Mouse (Mus musculus): ENCODE data around the gene Aldh3a2. TPM values are rescaled to one million over a fixed set of nuclear protein-coding genes. Genes with fewer than 3 reads are reported as not detected.

The Aldh3a2 gene
- polyA plus RNA-seq, 1 experiment from 2014 or later, result 30.2 TPM

- H3K4me1 ChIP-seq (ENCODE audit: control insufficient read depth, insufficient read depth, low read length), result no peaks in the 10 kb centered on the region
- ATAC-seq (ENCODE audit: low FRiP score, low TSS enrichment) (no peak), DNase-seq (no peak)
- no peak overlapping the region for H3K27ac ChIP-seq (replicated peaks; ENCODE audit: low read depth, low read length)
- H3K4me2 ChIP-seq (ENCODE audit: low read length), result no peak overlapping the region
- H3K27me3 ChIP-seq (ENCODE audit: control insufficient read depth, insufficient read depth, low read length), result no peaks in the 10 kb centered on the region
- H3K9me3 ChIP-seq (ENCODE audit: control insufficient read depth, low read length), result no peaks in the 10 kb centered on the region
- H3K4me3 ChIP-seq (replicated peaks; ENCODE audit: low read depth, low read length), result no peak overlapping the region
- 84% methylated on average over 8 of the region's 8 CpGs for WGBS
- H3K9ac ChIP-seq (replicated peaks; ENCODE audit: low read length), result no peak overlapping the region
- H3K36me3 ChIP-seq (ENCODE audit: control insufficient read depth, insufficient read depth, low read length), result no peaks in the 10 kb centered on the region
Observed at GRCm38 (mm10) chr11:61278445-61279077, 11.3 kb upstream of the Aldh3a2 start.

- DNase-seq, result no peak
- ATAC-seq (ENCODE audit: low FRiP score, low TSS enrichment), result no peak
- no peak overlapping the region for H3K4me3 ChIP-seq (replicated peaks; ENCODE audit: low read depth, low read length)
- no peak overlapping the region for H3K27ac ChIP-seq (replicated peaks; ENCODE audit: low read depth, low read length)
- no peaks in the 10 kb centered on the region for H3K4me1 ChIP-seq (ENCODE audit: control insufficient read depth, insufficient read depth, low read length)
- H3K27me3 ChIP-seq (ENCODE audit: control insufficient read depth, insufficient read depth, low read length), result no peaks in the 10 kb centered on the region
- no peak overlapping the region for H3K4me2 ChIP-seq (ENCODE audit: low read length)
- H3K36me3 ChIP-seq (ENCODE audit: control insufficient read depth, insufficient read depth, low read length), result no peaks in the 10 kb centered on the region
- no peaks in the 10 kb centered on the region for H3K9me3 ChIP-seq (ENCODE audit: control insufficient read depth, low read length)
- 75% methylated on average over 2 of the region's 2 CpGs for WGBS
- no peak overlapping the region for H3K9ac ChIP-seq (replicated peaks; ENCODE audit: low read length)
Observed at GRCm38 (mm10) chr11:61277937-61278336, 10.7 kb upstream of the Aldh3a2 start.

DNA sequence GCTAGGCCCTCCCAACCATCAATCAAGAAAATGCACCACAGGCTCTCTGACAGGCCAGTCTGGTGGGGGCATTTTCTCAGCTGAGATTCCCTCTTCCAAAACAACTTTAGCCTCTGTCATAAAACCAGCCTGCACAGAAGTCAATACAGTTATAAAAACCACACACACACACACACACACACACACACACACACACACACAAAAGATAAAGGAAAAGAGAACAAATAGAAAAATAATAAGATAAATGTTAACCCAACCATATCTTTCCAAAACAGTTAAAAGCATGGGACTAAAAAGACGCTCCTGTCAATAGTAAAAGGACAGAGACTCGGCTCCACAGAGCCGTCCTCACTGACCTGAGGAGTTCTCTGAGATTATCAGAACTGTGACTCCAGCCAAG is 9.2 kb upstream of the Aldh3a2 start:
- no peak overlapping the region for H3K27ac ChIP-seq (replicated peaks; ENCODE audit: low read depth, low read length)
- no peaks in the 10 kb centered on the region for H3K4me1 ChIP-seq (ENCODE audit: control insufficient read depth, insufficient read depth, low read length)
- ATAC-seq (ENCODE audit: low FRiP score, low TSS enrichment), result no peak

DNA sequence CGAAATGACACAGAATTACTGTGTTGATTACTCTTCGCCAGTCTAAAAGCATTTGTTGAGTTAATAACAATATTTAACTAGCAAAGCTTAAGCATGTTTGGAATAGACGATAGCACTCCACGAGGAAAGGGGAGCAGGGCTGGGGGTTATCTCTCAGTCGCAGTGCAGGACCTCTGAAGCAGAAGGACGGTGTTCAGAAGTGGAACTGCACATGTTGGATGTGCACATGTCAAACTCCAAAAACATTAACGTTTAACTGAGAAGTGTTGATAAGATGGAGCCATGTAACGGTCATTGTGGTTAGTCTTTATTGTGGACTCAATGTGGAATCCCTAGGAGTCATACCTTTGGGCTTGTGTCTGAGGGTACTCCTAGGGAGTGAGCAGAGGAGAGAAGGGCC is 7.8 kb upstream of the Aldh3a2 start:
- WGBS, result 86% methylated on average over 8 of the region's 8 CpGs
- Histone ChIP-seq H3K4me3 (replicated peaks; ENCODE audit: low read depth, low read length) (no peak overlapping the region), H3K4me1 (ENCODE audit: control insufficient read depth, insufficient read depth, low read length) (no peaks in the 10 kb centered on the region), H3K9ac (replicated peaks; ENCODE audit: low read length) (no peak overlapping the region), H3K27me3 (ENCODE audit: control insufficient read depth, insufficient read depth, low read length) (no peaks in the 10 kb centered on the region), H3K36me3 (ENCODE audit: control insufficient read depth, insufficient read depth, low read length) (no peaks in the 10 kb centered on the region), H3K4me2 (ENCODE audit: low read length) (no peak overlapping the region), H3K27ac (replicated peaks; ENCODE audit: low read depth, low read length) (no peak overlapping the region), H3K9me3 (ENCODE audit: control insufficient read depth, low read length) (no peaks in the 10 kb centered on the region)
- ATAC-seq (ENCODE audit: low FRiP score, low TSS enrichment) (no peak), DNase-seq (no peak)

More for the DNA sequence above, 9.2 kb upstream of the Aldh3a2 start:
- DNase-seq, result no peak
- Histone ChIP-seq H3K27me3 (ENCODE audit: control insufficient read depth, insufficient read depth, low read length) (no peaks in the 10 kb centered on the region), H3K36me3 (ENCODE audit: control insufficient read depth, insufficient read depth, low read length) (no peaks in the 10 kb centered on the region), H3K4me2 (ENCODE audit: low read length) (no peak overlapping the region), H3K4me3 (replicated peaks; ENCODE audit: low read depth, low read length) (no peak overlapping the region), H3K9me3 (ENCODE audit: control insufficient read depth, low read length) (no peaks in the 10 kb centered on the region), H3K9ac (replicated peaks; ENCODE audit: low read length) (no peak overlapping the region)
- 73% methylated on average over 3 of the region's 3 CpGs for WGBS

- 91% methylated on average over 1 of the region's 1 CpGs for WGBS
- Histone ChIP-seq H3K4me3 (replicated peaks; ENCODE audit: low read depth, low read length) (no peak overlapping the region), H3K4me2 (ENCODE audit: low read length) (no peak overlapping the region), H3K4me1 (ENCODE audit: control insufficient read depth, insufficient read depth, low read length) (no peaks in the 10 kb centered on the region), H3K9ac (replicated peaks; ENCODE audit: low read length) (no peak overlapping the region), H3K9me3 (ENCODE audit: control insufficient read depth, low read length) (no peaks in the 10 kb centered on the region), H3K27ac (replicated peaks; ENCODE audit: low read depth, low read length) (no peak overlapping the region), H3K27me3 (ENCODE audit: control insufficient read depth, insufficient read depth, low read length) (no peaks in the 10 kb centered on the region), H3K36me3 (ENCODE audit: control insufficient read depth, insufficient read depth, low read length) (no peaks in the 10 kb centered on the region)
- ATAC-seq (ENCODE audit: low FRiP score, low TSS enrichment), result no peak
- no peak for DNase-seq
Observed at GRCm38 (mm10) chr11:61274421-61274820, 7.2 kb upstream of the Aldh3a2 start.

DNA sequence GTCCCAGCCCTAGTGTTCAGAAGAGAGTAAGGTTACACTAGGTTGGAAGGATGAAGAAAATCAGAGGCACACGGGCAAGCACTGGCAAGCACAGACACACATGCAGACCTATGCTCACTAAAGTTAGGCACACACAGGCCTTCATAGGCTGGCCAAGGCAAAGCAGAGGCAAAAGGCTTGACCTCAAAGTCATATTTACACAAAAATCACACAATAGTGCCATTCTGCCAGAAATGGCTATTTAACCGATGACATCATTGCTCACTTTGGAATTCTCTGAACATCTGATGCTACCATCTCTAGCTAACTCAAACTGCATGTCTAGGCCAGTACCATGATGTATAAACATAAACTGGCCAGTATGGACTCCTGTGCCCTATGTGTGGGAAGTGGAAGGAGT is 6.7 kb upstream of the Aldh3a2 start:
- 96% methylated on average over 2 of the region's 2 CpGs for WGBS
- H3K4me1 ChIP-seq (ENCODE audit: control insufficient read depth, insufficient read depth, low read length), result no peaks in the 10 kb centered on the region
- no peak for ATAC-seq (ENCODE audit: low FRiP score, low TSS enrichment)

GRCm38 (mm10) chr11:61271612-61272011 is 4.3 kb upstream of the Aldh3a2 start:
- H3K4me3 ChIP-seq (replicated peaks; ENCODE audit: low read depth, low read length), result no peak overlapping the region
- no peaks in the 10 kb centered on the region for H3K9me3 ChIP-seq (ENCODE audit: control insufficient read depth, low read length)
- DNase-seq, result no peak
- no peaks in the 10 kb centered on the region for H3K4me1 ChIP-seq (ENCODE audit: control insufficient read depth, insufficient read depth, low read length)
- H3K27me3 ChIP-seq (ENCODE audit: control insufficient read depth, insufficient read depth, low read length), result no peaks in the 10 kb centered on the region
- no peak overlapping the region for H3K9ac ChIP-seq (replicated peaks; ENCODE audit: low read length)
- ATAC-seq (ENCODE audit: low FRiP score, low TSS enrichment), result no peak
- no peak overlapping the region for H3K27ac ChIP-seq (replicated peaks; ENCODE audit: low read depth, low read length)
- no peaks in the 10 kb centered on the region for H3K36me3 ChIP-seq (ENCODE audit: control insufficient read depth, insufficient read depth, low read length)
- no peak overlapping the region for H3K4me2 ChIP-seq (ENCODE audit: low read length)

More for the DNA sequence above, 6.7 kb upstream of the Aldh3a2 start:
- Histone ChIP-seq H3K9ac (replicated peaks; ENCODE audit: low read length) (no peak overlapping the region), H3K4me3 (replicated peaks; ENCODE audit: low read depth, low read length) (no peak overlapping the region), H3K27ac (replicated peaks; ENCODE audit: low read depth, low read length) (no peak overlapping the region), H3K9me3 (ENCODE audit: control insufficient read depth, low read length) (no peaks in the 10 kb centered on the region), H3K4me2 (ENCODE audit: low read length) (no peak overlapping the region), H3K36me3 (ENCODE audit: control insufficient read depth, insufficient read depth, low read length) (no peaks in the 10 kb centered on the region), H3K27me3 (ENCODE audit: control insufficient read depth, insufficient read depth, low read length) (no peaks in the 10 kb centered on the region)
- no peak for DNase-seq

- no peaks in the 10 kb centered on the region for H3K9me3 ChIP-seq (ENCODE audit: control insufficient read depth, low read length)
- H3K36me3 ChIP-seq (ENCODE audit: control insufficient read depth, insufficient read depth, low read length), result no peaks in the 10 kb centered on the region
- DNase-seq (no peak), ATAC-seq (ENCODE audit: low FRiP score, low TSS enrichment) (no peak)
- H3K27me3 ChIP-seq (ENCODE audit: control insufficient read depth, insufficient read depth, low read length), result no peaks in the 10 kb centered on the region
- no peak overlapping the region for H3K27ac ChIP-seq (replicated peaks; ENCODE audit: low read depth, low read length)
- WGBS, result 76% methylated on average over 5 of the region's 5 CpGs
- H3K4me3 ChIP-seq (replicated peaks; ENCODE audit: low read depth, low read length), result no peak overlapping the region
- peaks cover 8% of the 10 kb centered on the region for H3K4me1 ChIP-seq (ENCODE audit: control insufficient read depth, insufficient read depth, low read length)
- no peak overlapping the region for H3K4me2 ChIP-seq (ENCODE audit: low read length)
- no peak overlapping the region for H3K9ac ChIP-seq (replicated peaks; ENCODE audit: low read length)
Observed at GRCm38 (mm10) chr11:61270406-61270805, 3.1 kb upstream of the Aldh3a2 start.

GRCm38 (mm10) chr11:61268626-61269349 is 1.5 kb upstream of the Aldh3a2 start:
- ATAC-seq (ENCODE audit: low FRiP score, low TSS enrichment), result no peak
- Histone ChIP-seq H3K4me2 (ENCODE audit: low read length) (no peak overlapping the region), H3K9me3 (ENCODE audit: control insufficient read depth, low read length) (no peaks in the 10 kb centered on the region), H3K27me3 (ENCODE audit: control insufficient read depth, insufficient read depth, low read length) (no peaks in the 10 kb centered on the region), H3K27ac (replicated peaks; ENCODE audit: low read depth, low read length) (no peak overlapping the region), H3K36me3 (ENCODE audit: control insufficient read depth, insufficient read depth, low read length) (no peaks in the 10 kb centered on the region), H3K4me3 (replicated peaks; ENCODE audit: low read depth, low read length) (no peak overlapping the region), H3K4me1 (ENCODE audit: control insufficient read depth, insufficient read depth, low read length) (peaks cover 8% of the 10 kb centered on the region), H3K9ac (replicated peaks; ENCODE audit: low read length) (no peak overlapping the region)
- WGBS, result 87% methylated on average over 6 of the region's 6 CpGs
- DNase-seq, result no peak

Data from midbrain, embryonic 14.5 days (tissue).